In the genomic region with DNA sequence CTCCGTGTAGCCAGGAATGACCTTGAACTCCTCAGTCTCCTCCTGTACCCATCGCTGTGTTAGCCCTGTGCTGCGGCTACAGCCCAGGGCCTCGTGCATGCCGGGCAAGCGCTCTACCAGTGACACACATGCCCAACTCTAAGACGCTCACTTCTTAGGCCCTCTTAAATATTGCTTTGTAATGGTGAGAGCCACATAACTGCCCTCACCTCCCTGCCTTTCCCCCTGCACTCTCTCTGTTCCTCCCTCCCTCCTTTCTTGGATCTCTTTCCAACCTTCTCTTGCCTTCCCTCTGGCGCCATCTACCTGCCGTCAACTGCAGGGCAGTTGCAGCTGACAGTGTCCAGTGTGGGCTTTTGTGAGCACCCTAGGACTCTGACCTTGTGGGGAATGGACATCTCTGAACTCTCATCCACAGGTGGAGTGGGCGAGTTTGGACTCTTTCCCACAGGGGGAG, we compare ENCODE assay signal across 9 mouse cellular contexts. TPM values are rescaled to one million over a fixed set of nuclear protein-coding genes. Genes with fewer than 3 reads are reported as not detected.
DNase-seq lines count a peak whose midpoint lies in the region; ATAC-seq and TF ChIP-seq lines count a peak whose summit lies in the region.
"Had no signal": no experiment of that assay in that cellular context is flagged by ENCODE, and none has a peak within 500 bp of the region (broad histone marks: within the 10 kb centered on the region; RNA-seq: fewer than 3 reads in every experiment).

No protein-coding gene starts in this region.

- peak; percentile 95 for TF ChIP-seq CTCF in ES-Bruce4 (IDR thresholded peaks at IDR 0.05; ENCODE audit: low read depth, low read length)
- TF ChIP-seq CTCF in layer of hippocampus, adult 2 months (conservative IDR thresholded peaks at IDR 0.05) = peak; percentile 99
- peak; percentile 88 for TF ChIP-seq CTCF in lung, adult 2 months (IDR thresholded peaks at IDR 0.05; ENCODE audit: insufficient read depth, low read length)

- H3K27me3 ChIP-seq in ES-Bruce4 (ENCODE audit: control insufficient read depth, insufficient read depth, low read length, poor library complexity, severe bottlenecking) = no peaks in the 10 kb centered on the region
- no peaks in the 10 kb centered on the region for H3K27me3 ChIP-seq in forebrain, embryonic 16.5 days (replicated peaks; ENCODE audit: control insufficient read depth, insufficient read depth, low read length)
- peaks cover 4% of the 10 kb centered on the region; the same call in 1 of the 2 replicates for H3K27me3 ChIP-seq in neural tube, embryonic 15.5 days (replicated peaks)

- 0 out of 2 replicates have a peak, but pooled peaks have one; percentile 49 for TF ChIP-seq EP300 in ES-Bruce4 (IDR thresholded peaks at IDR 0.05; ENCODE audit: insufficient read depth, low read depth, low read length)

- H3K27ac ChIP-seq in ES-Bruce4 (ENCODE audit: insufficient read depth, low read length) = no peak overlapping the region
- no peak overlapping the region for H3K27ac ChIP-seq in forebrain, embryonic 16.5 days (ENCODE audit: low read length)
- H3K27ac ChIP-seq in layer of hippocampus, adult 2 months = no peak overlapping the region
- no peak overlapping the region for H3K27ac ChIP-seq in neural tube, embryonic 15.5 days (replicated peaks)

- H3K4me2 ChIP-seq in forebrain, embryonic 16.5 days (ENCODE audit: low read length) = no peak overlapping the region
- no peak overlapping the region for H3K4me2 ChIP-seq in neural tube, embryonic 15.5 days

- H3K9ac ChIP-seq in ES-Bruce4 (ENCODE audit: low read depth, poor library complexity, severe bottlenecking) = no peak overlapping the region
- no peak overlapping the region for H3K9ac ChIP-seq in forebrain, embryonic 16.5 days (replicated peaks; ENCODE audit: low read depth, low read length)
- no peak overlapping the region for H3K9ac ChIP-seq in neural tube, embryonic 15.5 days (replicated peaks)

- peak; percentile 35 for DNase-seq in cerebellum, adult 11-12 months
- peak; percentile 90 for DNase-seq in heart, postnatal 4 days
- DNase-seq in layer of hippocampus, adult 2 months (ENCODE audit: low spot score in 2 of 2) = peak; percentile 51 to 74
- peak; percentile 71 for DNase-seq in lung, adult 2 months
- DNase-seq in testis, postnatal 10 days (ENCODE audit: low spot score) = peak; percentile 88

- peak; percentile 66 for ATAC-seq in forebrain, embryonic 16.5 days
- ATAC-seq in neural tube, embryonic 15.5 days (ENCODE audit: low FRiP score) = 0 out of 2 replicates have a peak, but pooled peaks have one; percentile 50

- no peak for TF ChIP-seq POLR2A in ES-Bruce4 (IDR thresholded peaks at IDR 0.05; ENCODE audit: insufficient read depth, low read length)
- TF ChIP-seq POLR2A in lung, adult 2 months (IDR thresholded peaks at IDR 0.05; ENCODE audit: borderline replicate concordance, extremely low read depth, low read depth, low read length) = no peak

- peak overlapping the region; percentile 34 for H3K4me3 ChIP-seq in ES-Bruce4 (ENCODE audit: low read depth, low read length)
- no peak overlapping the region for H3K4me3 ChIP-seq in forebrain, embryonic 16.5 days (replicated peaks; ENCODE audit: low read length)
- H3K4me3 ChIP-seq in layer of hippocampus, adult 2 months = no peak overlapping the region
- H3K4me3 ChIP-seq in lung, adult 2 months (replicated peaks; ENCODE audit: extremely low read depth, low read depth, low read length) = no peak overlapping the region
- no peak overlapping the region for H3K4me3 ChIP-seq in neural tube, embryonic 15.5 days (replicated peaks)

- H3K4me1 ChIP-seq in ES-Bruce4 (ENCODE audit: control insufficient read depth, insufficient read depth, low read length) = peaks cover 2% of the 10 kb centered on the region
- no peaks in the 10 kb centered on the region for H3K4me1 ChIP-seq in forebrain, embryonic 16.5 days (replicated peaks; ENCODE audit: control insufficient read depth, insufficient read depth, low read length)
- no peaks in the 10 kb centered on the region for H3K4me1 ChIP-seq in lung, adult 2 months (ENCODE audit: control insufficient read depth, insufficient read depth, low read length)
- no peaks in the 10 kb centered on the region for H3K4me1 ChIP-seq in neural tube, embryonic 15.5 days

- H3K9me3 ChIP-seq in ES-Bruce4 (replicated peaks; ENCODE audit: control insufficient read depth, insufficient read depth, low read length, poor library complexity, severe bottlenecking) = no peaks in the 10 kb centered on the region
- H3K9me3 ChIP-seq in forebrain, embryonic 16.5 days (ENCODE audit: control insufficient read depth, low read length) = no peaks in the 10 kb centered on the region
- H3K9me3 ChIP-seq in neural tube, embryonic 15.5 days (replicated peaks) = no peaks in the 10 kb centered on the region

- no peaks in the 10 kb centered on the region for H3K36me3 ChIP-seq in ES-Bruce4 (ENCODE audit: control insufficient read depth, insufficient read depth, low read length, poor library complexity, severe bottlenecking)
- no peaks in the 10 kb centered on the region for H3K36me3 ChIP-seq in forebrain, embryonic 16.5 days (ENCODE audit: control insufficient read depth, insufficient read depth)
- no peaks in the 10 kb centered on the region for H3K36me3 ChIP-seq in neural tube, embryonic 15.5 days

- 34% methylated on average over 10 of the region's 10 CpGs for WGBS in forebrain, embryonic 16.5 days
- 28% methylated on average over 10 of the region's 10 CpGs for WGBS in lung, adult 2 months
- 37% methylated on average over 10 of the region's 10 CpGs for WGBS in neural tube, embryonic 15.5 days

RNA-seq across cellular contexts. Expression of gene Ctcfl, which starts 38.5 kb away (rescaled TPM):
- polyA plus RNA-seq in ES-Bruce4 (2011; ENCODE audit: insufficient read depth, insufficient read length, low read depth, missing spikeins) = 0.21 TPM in 1 of 2 replicates, not detected in the other
- not detected in 2 replicates for polyA plus RNA-seq in forebrain, embryonic 16.5 days (2015; fragmentation: Nextera tagmentation; extraction: Ambion mirVana)
- total RNA-seq in heart, postnatal 4 days (2021) = under 1 TPM; 0.14 TPM
- not detected for total RNA-seq in layer of hippocampus, adult 2 months (2021)
- polyA plus RNA-seq in lung, adult 2 months (2012; rRNA removed) = not detected in 2 replicates
- polyA plus RNA-seq in neural tube, embryonic 15.5 days (2015; fragmentation: Nextera tagmentation; extraction: Ambion mirVana) = 0.09 and 0.10 TPM in 2 replicates
- polyA plus RNA-seq: frontal cortex, adult 2 months had no signal

Comparison
In these comparisons a context has a peak if more than half of its experiments do, and no peak if none do; other contexts are left out.
1. DNase-seq: peak in every context shown above with its lines; median percentile 90 in heart, postnatal 4 days; 88 in testis, postnatal 10 days; 71 in lung, adult 2 months; 62 in layer of hippocampus, adult 2 months; 35 in cerebellum, adult 11-12 months.